ENCODE assay signal across 9 mouse cellular contexts in genomic region chr16:89986672-89987362, GRCm38 (mm10).
A peak's percentile ranks its signal among the peaks of the same experiment; 100 is the strongest.
DNase-seq lines count a peak whose midpoint lies in the region; ATAC-seq and TF ChIP-seq lines count a peak whose summit lies in the region.
"Had no signal": no experiment of that assay in that cellular context is flagged by ENCODE, and none has a peak within 500 bp of the region (broad histone marks: within the 10 kb centered on the region; RNA-seq: fewer than 3 reads in every experiment).

No protein-coding gene starts in this region.

- TF ChIP-seq CTCF in G1E (IDR thresholded peaks at IDR 0.05; ENCODE audit: low read depth, low read length) = no peak

- H3K36me3 ChIP-seq in heart, embryonic 10.5 days = no peaks in the 10 kb centered on the region
- no peaks in the 10 kb centered on the region for H3K36me3 ChIP-seq in G1E (replicated peaks)
- H3K36me3 ChIP-seq in hindbrain, embryonic 13.5 days = no peaks in the 10 kb centered on the region
- no peaks in the 10 kb centered on the region for H3K36me3 ChIP-seq in midbrain, embryonic 16.5 days (ENCODE audit: control insufficient read depth, insufficient read depth, low read length)
- H3K36me3 ChIP-seq: limb, embryonic 13.5 days had no signal

- no peak overlapping the region for H3K4me3 ChIP-seq in heart, embryonic 10.5 days
- H3K4me3 ChIP-seq in G1E (ENCODE audit: low read depth, low read length) = peak overlapping the region; percentile 57; the same call in 1 of the 2 replicates
- H3K4me3 ChIP-seq in hindbrain, embryonic 13.5 days = no peak overlapping the region
- no peak overlapping the region for H3K4me3 ChIP-seq in midbrain, embryonic 16.5 days (ENCODE audit: low read depth, low read length)
- H3K4me3 ChIP-seq: limb, embryonic 13.5 days had no signal

- 87% methylated on average over 18 of the region's 18 CpGs for WGBS in heart, embryonic 10.5 days
- 57% methylated on average over 18 of the region's 18 CpGs for WGBS in hindbrain, embryonic 13.5 days
- 64% methylated on average over 18 of the region's 18 CpGs for WGBS in midbrain, embryonic 16.5 days

- H3K9ac ChIP-seq in hindbrain, embryonic 13.5 days = no peak overlapping the region
- H3K9ac ChIP-seq in midbrain, embryonic 16.5 days (ENCODE audit: low read depth, low read length) = no peak overlapping the region
- H3K9ac ChIP-seq: limb, embryonic 13.5 days had no signal

- no peak overlapping the region for H3K4me2 ChIP-seq in hindbrain, embryonic 13.5 days
- H3K4me2 ChIP-seq in midbrain, embryonic 16.5 days (ENCODE audit: low read length) = no peak overlapping the region
- H3K4me2 ChIP-seq: limb, embryonic 13.5 days had no signal

- ATAC-seq in G1E (ENCODE audit: extremely low read depth, insufficient number of reproducible peaks, low FRiP score, poor library complexity, severe bottlenecking) = no peak
- ATAC-seq in hindbrain, embryonic 13.5 days (ENCODE audit: low FRiP score) = peak; percentile 71
- peak; percentile 70 for ATAC-seq in midbrain, embryonic 16.5 days

- peak overlapping the region; percentile 42; the same call in 1 of the 2 replicates for H3K27ac ChIP-seq in heart, embryonic 10.5 days
- H3K27ac ChIP-seq in hindbrain, embryonic 13.5 days = no peak overlapping the region
- H3K27ac ChIP-seq in midbrain, embryonic 16.5 days (ENCODE audit: low read length) = no peak overlapping the region
- H3K27ac ChIP-seq: limb, embryonic 13.5 days had no signal

- H3K4me1 ChIP-seq in heart, embryonic 10.5 days = peaks cover 21% of the 10 kb centered on the region
- peaks cover 63% of the 10 kb centered on the region for H3K4me1 ChIP-seq in G1E (ENCODE audit: insufficient read depth, low read depth, low read length)
- peaks cover 13% of the 10 kb centered on the region for H3K4me1 ChIP-seq in hindbrain, embryonic 13.5 days (replicated peaks)
- peaks cover 2% of the 10 kb centered on the region; the same call in 1 of the 2 replicates for H3K4me1 ChIP-seq in midbrain, embryonic 16.5 days (ENCODE audit: control insufficient read depth, insufficient read depth, low read length)

- no peak for DNase-seq in heart, embryonic 10.5 days (ENCODE audit: low spot score)
- DNase-seq in heart, adult 9 months (ENCODE audit: low spot score in 2 of 2) = no peak
- no peak for DNase-seq in G1E (ENCODE audit: low spot score)
- no peak for DNase-seq in adrenal gland, postnatal 14 days
- DNase-seq in cerebellum, postnatal 4 days (ENCODE audit: low spot score in 2 of 2) = no peak
- DNase-seq in right cerebral cortex, postnatal 36 days (ENCODE audit: low spot score in 2 of 2) = no peak

- H3K9me3 ChIP-seq in heart, embryonic 10.5 days = no peaks in the 10 kb centered on the region
- peaks cover 40% of the 10 kb centered on the region for H3K9me3 ChIP-seq in G1E (replicated peaks)
- H3K9me3 ChIP-seq in hindbrain, embryonic 13.5 days = no peaks in the 10 kb centered on the region
- H3K9me3 ChIP-seq in midbrain, embryonic 16.5 days (replicated peaks; ENCODE audit: control insufficient read depth, low read length, poor library complexity, severe bottlenecking) = 0 out of 2 replicates have a peak, but pooled peaks cover 2% of the 10 kb centered on the region
- H3K9me3 ChIP-seq: limb, embryonic 13.5 days had no signal

- no peaks in the 10 kb centered on the region for H3K27me3 ChIP-seq in heart, embryonic 10.5 days (ENCODE audit: insufficient read depth, poor library complexity, severe bottlenecking)
- no peaks in the 10 kb centered on the region for H3K27me3 ChIP-seq in G1E (ENCODE audit: insufficient read depth, low read length)
- no peaks in the 10 kb centered on the region for H3K27me3 ChIP-seq in hindbrain, embryonic 13.5 days
- no peaks in the 10 kb centered on the region for H3K27me3 ChIP-seq in midbrain, embryonic 16.5 days (ENCODE audit: control insufficient read depth, insufficient read depth, low read depth, low read length)
- H3K27me3 ChIP-seq: limb, embryonic 13.5 days had no signal
